Mouse (Mus musculus): ENCODE measurements around the gene Paqr8.

DNA sequence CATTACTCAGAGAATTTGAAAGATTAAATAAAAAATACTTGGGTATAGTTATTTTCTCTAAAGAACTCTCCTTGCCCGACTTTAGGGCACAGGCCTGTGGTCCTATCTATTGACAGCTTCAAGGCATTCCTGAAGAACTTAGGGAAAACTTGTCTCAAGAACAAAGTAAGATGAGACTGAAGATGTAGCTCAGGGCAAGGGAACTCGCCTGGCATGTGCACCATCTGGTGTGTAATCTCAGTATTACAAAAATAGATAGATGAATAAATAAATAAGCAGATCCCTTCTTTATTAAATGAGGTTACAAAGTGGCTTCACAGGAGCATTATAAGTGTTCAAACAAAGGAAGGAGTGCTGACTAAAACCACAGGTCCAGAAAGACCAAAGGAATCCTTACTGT, 93.7 kb downstream of the Paqr8 start:
- no peak for TF ChIP-seq E2F4 (IDR thresholded peaks at IDR 0.05; ENCODE audit: insufficient replicate concordance, low read depth, low read length)
- 0 out of 4 replicates have a peak, but pooled peaks of 1 of the 2 experiments have one; percentile 8 for TF ChIP-seq CTCF (conservative IDR thresholded peaks at IDR 0.05 in 1 of 2, IDR thresholded peaks at IDR 0.05 in 1 of 2; ENCODE audit: low read depth in 2 of 2, low read length in 2 of 2)
- TF ChIP-seq MXI1 (IDR thresholded peaks at IDR 0.05; ENCODE audit: low read depth, low read length): no peak
- no peak for TF ChIP-seq POLR2AphosphoS2 (IDR thresholded peaks at IDR 0.05; ENCODE audit: low read depth, low read length)
- no peak for TF ChIP-seq ELF1 (IDR thresholded peaks at IDR 0.05; ENCODE audit: low read depth, low read length)
- TF ChIP-seq ETS1 (conservative IDR thresholded peaks at IDR 0.05; ENCODE audit: low read depth, low read length): no peak
- no peak for TF ChIP-seq HCFC1 (IDR thresholded peaks at IDR 0.05; ENCODE audit: low read depth, low read length)
- TF ChIP-seq NELFE (IDR thresholded peaks at IDR 0.05; ENCODE audit: low read depth, low read length): no peak
- TF ChIP-seq TBP (conservative IDR thresholded peaks at IDR 0.05; ENCODE audit: low read depth, low read length): no peak

Measured in CH12.LX (cell line).